Mouse (Mus musculus) brown adipose tissue, adult 24 weeks (tissue): ENCODE data around the gene Akt2. TPM values are rescaled to one million over a fixed set of nuclear protein-coding genes. Genes with fewer than 3 reads are reported as not detected.
A peak's percentile ranks its signal among the peaks of the same experiment; 100 is the strongest.

Source experiments
- H3K27ac ChIP-seq: fragments of 200-500 bp; replicated peaks from 2 replicates; pipeline ENCODE4 v1.5.1; 2012; ENCODE audit warnings: low read depth, mild to moderate bottlenecking, low read length
- H3K4me1 ChIP-seq: fragments of 200-500 bp; 2 replicates; pipeline ENCODE4 v1.6.1; 2012; ENCODE audit warnings: low read length, mixed read lengths; ENCODE audit not compliant: control insufficient read depth, insufficient read depth, insufficient read length
- H3K4me3 ChIP-seq: fragments of 200-500 bp; 2 replicates; pipeline ENCODE4 v1.5.1; 2012; ENCODE audit warnings: low read depth, mild to moderate bottlenecking, low read length, moderate library complexity; ENCODE audit not compliant: insufficient read depth
- polyA plus RNA-seq: library from polyadenylated mRNA; stranded (reverse); fragments of >200 nt; gene quantifications from 2 replicates; pipeline ENCODE4 v1.2.4, GENCODE M21; 2012; ENCODE audit not compliant: missing spikeins, insufficient read depth, insufficient read length

Gene Akt2
- polyA plus RNA-seq, 1 experiment: 321 TPM

- H3K4me1 ChIP-seq: no peaks in the 10 kb centered on the region
- no peak overlapping the region for H3K27ac ChIP-seq
- H3K4me3 ChIP-seq: no peak overlapping the region
Measured at GRCm38 (mm10) chr7:27687043-27687442, 95.7 kb downstream of the Akt2 start.

DNA sequence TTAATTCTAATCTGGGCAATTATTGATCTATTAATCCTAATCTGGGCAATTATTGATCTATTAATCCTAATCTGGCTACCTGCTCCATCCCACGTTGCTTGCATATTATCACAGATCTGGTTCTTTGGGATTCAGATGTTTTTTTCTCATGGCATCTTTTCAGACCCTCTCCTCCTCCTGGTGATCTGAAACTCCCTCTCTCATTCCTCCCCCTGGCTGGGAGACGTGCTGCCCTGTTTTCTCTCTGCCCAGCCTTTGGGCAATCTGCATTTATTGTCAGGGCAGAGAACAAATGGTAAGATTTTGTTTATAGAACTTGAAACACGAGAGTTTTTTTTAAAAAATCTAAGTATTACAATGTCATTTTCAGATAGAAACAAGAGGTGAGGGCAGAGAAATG lies 96.5 kb downstream of the Akt2 start:
- Histone ChIP-seq H3K27ac (no peak overlapping the region), H3K4me3 (no peak overlapping the region), H3K4me1 (no peaks in the 10 kb centered on the region)

GRCm38 (mm10) chr7:27688246-27688788 lies 97.0 kb downstream of the Akt2 start:
- peak overlapping the region; percentile 8; the same call in 1 of the 2 replicates for H3K4me3 ChIP-seq
- no peak overlapping the region for H3K27ac ChIP-seq
- H3K4me1 ChIP-seq: no peaks in the 10 kb centered on the region

GRCm38 (mm10) chr7:27688815-27689612 lies 97.7 kb downstream of the Akt2 start, which contains the start of gene Zfp607b:
Gene Zfp607b, plus strand, starts transcription at chr7:27689340.
- Histone ChIP-seq H3K4me1 (no peaks in the 10 kb centered on the region), H3K27ac (peak within 1 kb of the TSS; percentile 6; the same call in 1 of the 2 replicates), H3K4me3 (peak within 1 kb of the TSS; percentile 59)

Other genes starting within 250 kb of the Akt2 start
- gene Shkbp1, start 235.5 kb upstream of the Akt2 start, polyA plus RNA-seq: 11.6 TPM in 2 replicates
- gene Gm20479, start 234.1 kb upstream of the Akt2 start, polyA plus RNA-seq: 3.5 TPM in 1 of 2 replicates, not detected in the other
- gene Sptbn4, start 143.9 kb upstream of the Akt2 start, polyA plus RNA-seq: 0.20 TPM in 1 of 2 replicates, not detected in the other
- 80.2 and 109 TPM in 2 replicates for gene Blvrb, start 143.6 kb upstream of the Akt2 start, polyA plus RNA-seq
- gene Sertad3, start 117.8 kb upstream of the Akt2 start, polyA plus RNA-seq: 4.2 and 8.3 TPM in 2 replicates
- gene Sertad1, start 104.6 kb upstream of the Akt2 start, polyA plus RNA-seq: 10.1 and 13.6 TPM in 2 replicates
- 0.32 and 0.50 TPM in 2 replicates for gene Prx, start 92.2 kb upstream of the Akt2 start, polyA plus RNA-seq
- gene Hipk4, start 68.3 kb upstream of the Akt2 start, polyA plus RNA-seq: not detected in 2 replicates
- gene Pld3, start 38.3 kb upstream of the Akt2 start, polyA plus RNA-seq: 23.5 and 27.8 TPM in 2 replicates
- 5.8 and 12.3 TPM in 2 replicates for gene 2310022A10Rik, start 38.3 kb upstream of the Akt2 start, polyA plus RNA-seq
- gene Ttc9b, start 62.4 kb downstream of the Akt2 start, polyA plus RNA-seq: not detected in 2 replicates
- gene Map3k10, start 83.0 kb downstream of the Akt2 start, polyA plus RNA-seq: 13.0 and 13.2 TPM in 2 replicates
- gene Zfp607b, start 97.8 kb downstream of the Akt2 start, polyA plus RNA-seq: 1.3 and 3.1 TPM in 2 replicates
- gene Zfp60, start 139.8 kb downstream of the Akt2 start, polyA plus RNA-seq: 4.9 and 5.1 TPM in 2 replicates
- gene Zfp626, start 215.6 kb downstream of the Akt2 start, polyA plus RNA-seq: 2.1 and 2.8 TPM in 2 replicates
- gene Zfp59, start 247.1 kb downstream of the Akt2 start, polyA plus RNA-seq: 1.9 and 3.2 TPM in 2 replicates